Mouse (Mus musculus) midbrain, embryonic 13.5 days (tissue): ENCODE results near the gene Gm21905. TPM values are rescaled to one million over a fixed set of nuclear protein-coding genes. Genes with fewer than 3 reads are reported as not detected.
A peak's percentile ranks its signal among the peaks of the same experiment; 100 is the strongest.

Source experiments
- ATAC-seq: fragments of 200-750 bp; cut with Nextera tagmentation; 2 replicates; pipeline ENCODE4 v1.8.0; 2017; ENCODE audit warnings: mild to moderate bottlenecking, moderate TSS enrichment, moderate library complexity
- H3K27ac ChIP-seq: fragments of 300-500 bp; sonication (generic); 2 replicates; pipeline ENCODE4 v1.5.1; 2015; ENCODE audit warnings: inconsistent platforms, mild to moderate bottlenecking, moderate library complexity
- H3K27me3 ChIP-seq: fragments of 300-500 bp; sonication (generic); 2 replicates; pipeline ENCODE4 v1.6.1; 2015; ENCODE audit warnings: mild to moderate bottlenecking, inconsistent platforms
- H3K36me3 ChIP-seq: fragments of 300-500 bp; sonication (generic); 2 replicates; pipeline ENCODE4 v1.6.1; 2015; ENCODE audit warnings: mild to moderate bottlenecking, inconsistent platforms
- H3K4me1 ChIP-seq: fragments of 300-500 bp; sonication (generic); replicated peaks from 2 replicates; pipeline ENCODE4 v1.6.1; 2015; ENCODE audit warnings: inconsistent platforms
- H3K4me2 ChIP-seq: fragments of 300-500 bp; sonication (generic); replicated peaks from 2 replicates; pipeline ENCODE4 v1.6.1; 2015; ENCODE audit warnings: moderate library complexity, mild to moderate bottlenecking, inconsistent platforms
- H3K4me3 ChIP-seq: fragments of 300-500 bp; sonication (generic); replicated peaks from 2 replicates; pipeline ENCODE4 v1.5.1; 2015; ENCODE audit warnings: mild to moderate bottlenecking, inconsistent platforms
- H3K9ac ChIP-seq: fragments of 300-500 bp; sonication (generic); replicated peaks from 2 replicates; pipeline ENCODE4 v1.6.1; 2015; ENCODE audit warnings: mild to moderate bottlenecking, inconsistent platforms
- H3K9me3 ChIP-seq: fragments of 300-500 bp; sonication (generic); 2 replicates; pipeline ENCODE4 v1.6.1; 2016; ENCODE audit warnings: mild to moderate bottlenecking, inconsistent platforms
- WGBS: fragments of 180-500 bp; shearing (Covaris S2); methylation state at CpG from one replicate; pipeline ENCODE4 v1.1.7; 2015; 5-methylcytosine and 5-hydroxymethylcytosine counted together
- polyA plus RNA-seq: library from polyadenylated mRNA; unstranded; fragments of >200 nt; fragmentation: Nextera tagmentation; extraction: Ambion mirVana; gene quantifications from 2 replicates; pipeline ENCODE4 v1.2.1, GENCODE M21; 2015

Gm21905 gene
- polyA plus RNA-seq, 1 experiment from 2014 or later, result not detected

GRCm38 (mm10) chr5:67931623-67932022, 14.6 kb downstream of the Gm21905 start:
- Histone ChIP-seq H3K4me3 (no peak overlapping the region), H3K36me3 (no peaks in the 10 kb centered on the region), H3K27me3 (no peaks in the 10 kb centered on the region), H3K4me1 (no peaks in the 10 kb centered on the region), H3K27ac (no peak overlapping the region), H3K9me3 (no peaks in the 10 kb centered on the region; the same call in 1 of the 2 replicates), H3K9ac (no peak overlapping the region), H3K4me2 (no peak overlapping the region)
- ATAC-seq, result no peak
- 90% methylated on average over 2 of the region's 2 CpGs for WGBS

- Histone ChIP-seq H3K4me3 (no peak overlapping the region), H3K4me2 (no peak overlapping the region), H3K4me1 (no peaks in the 10 kb centered on the region), H3K9ac (no peak overlapping the region), H3K9me3 (no peaks in the 10 kb centered on the region; the same call in 1 of the 2 replicates), H3K27me3 (no peaks in the 10 kb centered on the region), H3K36me3 (no peaks in the 10 kb centered on the region), H3K27ac (no peak overlapping the region)
- ATAC-seq, result no peak
- 67% methylated on average over 4 of the region's 4 CpGs for WGBS
These were observed 15.6 kb downstream of the Gm21905 start for GRCm38 (mm10) chr5:67930584-67930983.

- H3K9me3 ChIP-seq, result no peaks in the 10 kb centered on the region
- H3K9ac ChIP-seq, result no peak overlapping the region
- H3K4me2 ChIP-seq, result no peak overlapping the region
- 63% methylated on average over 2 of the region's 2 CpGs for WGBS
- no peaks in the 10 kb centered on the region for H3K36me3 ChIP-seq
- no peak for ATAC-seq
- H3K27ac ChIP-seq, result no peak overlapping the region
- H3K4me1 ChIP-seq, result no peaks in the 10 kb centered on the region
- no peaks in the 10 kb centered on the region for H3K27me3 ChIP-seq
- H3K4me3 ChIP-seq, result no peak overlapping the region
These were observed 41.7 kb downstream of the Gm21905 start for GRCm38 (mm10) chr5:67904555-67904954.

GRCm38 (mm10) chr5:67898921-67899320, 47.3 kb downstream of the Gm21905 start:
- Histone ChIP-seq H3K4me1 (no peaks in the 10 kb centered on the region), H3K36me3 (no peaks in the 10 kb centered on the region), H3K27me3 (no peaks in the 10 kb centered on the region), H3K9ac (no peak overlapping the region), H3K4me3 (no peak overlapping the region), H3K27ac (no peak overlapping the region), H3K4me2 (no peak overlapping the region), H3K9me3 (no peaks in the 10 kb centered on the region)
- WGBS, result 100% methylated on average over 1 of the region's 1 CpGs
- no peak for ATAC-seq

GRCm38 (mm10) chr5:67884422-67885210, 61.6 kb downstream of the Gm21905 start:
- Histone ChIP-seq H3K27ac (no peak overlapping the region), H3K4me2 (no peak overlapping the region), H3K9ac (no peak overlapping the region), H3K4me3 (no peak overlapping the region), H3K27me3 (no peaks in the 10 kb centered on the region), H3K9me3 (no peaks in the 10 kb centered on the region), H3K4me1 (peaks cover 12% of the 10 kb centered on the region), H3K36me3 (no peaks in the 10 kb centered on the region)
- 39% methylated on average over 9 of the region's 9 CpGs for WGBS
- ATAC-seq, result peak; percentile 76; the same call in 1 of the 2 replicates

GRCm38 (mm10) chr5:67883564-67884171, 62.6 kb downstream of the Gm21905 start:
- no peak overlapping the region for H3K9ac ChIP-seq
- peaks cover 12% of the 10 kb centered on the region for H3K4me1 ChIP-seq
- H3K36me3 ChIP-seq, result no peaks in the 10 kb centered on the region
- ATAC-seq, result 0 out of 2 replicates have a peak, but pooled peaks have one; percentile 40
- no peak overlapping the region for H3K4me3 ChIP-seq
- no peaks in the 10 kb centered on the region for H3K27me3 ChIP-seq
- H3K4me2 ChIP-seq, result no peak overlapping the region
- H3K9me3 ChIP-seq, result no peaks in the 10 kb centered on the region
- 75% methylated on average over 1 of the region's 1 CpGs for WGBS
- H3K27ac ChIP-seq, result no peak overlapping the region

Other genes starting within 250 kb of the Gm21905 start
- gene Atp8a1, start 99.0 kb downstream of the Gm21905 start, polyA plus RNA-seq, result 36.4 and 38.5 TPM in 2 replicates
- gene Gm5108, start 4.8 kb downstream of the Gm21905 start, polyA plus RNA-seq, result not detected in 2 replicates
- not detected in 2 replicates for gene Grxcr1, start 85.4 kb upstream of the Gm21905 start, polyA plus RNA-seq